Mouse (Mus musculus) ovary, adult 18-20 months (tissue): ENCODE data around the gene Adgrg1.
A peak's percentile ranks its signal among the peaks of the same experiment; 100 is the strongest.

Experiments used
- DNase-seq: peaks from one replicate; pipeline ENCODE4 v3.0.0; 2022; ENCODE audit warnings: low spot score, mixed read lengths

Adgrg1 gene

GRCm38 (mm10) chr8:94974467-94975165 lies at the start of gene Adgrg1:
Gene Adgrg1, plus strand, starts transcription at chr8:94974751.
- DNase-seq = no peak

- DNase-seq = no peak
These were observed 46.3 kb upstream of the Adgrg1 start for GRCm38 (mm10) chr8:94928227-94928626.

GRCm38 (mm10) chr8:94933918-94934317 lies 40.6 kb upstream of the Adgrg1 start:
- no peak for DNase-seq

- no peak for DNase-seq
These were observed 39.4 kb upstream of the Adgrg1 start for GRCm38 (mm10) chr8:94935172-94935571.

- no peak for DNase-seq
These were observed 32.0 kb upstream of the Adgrg1 start for GRCm38 (mm10) chr8:94942566-94942965.

GRCm38 (mm10) chr8:94945185-94945584 lies 29.4 kb upstream of the Adgrg1 start:
- no peak for DNase-seq

GRCm38 (mm10) chr8:94948421-94948820 lies 26.1 kb upstream of the Adgrg1 start:
- no peak for DNase-seq

- DNase-seq = no peak
These were observed 25.5 kb upstream of the Adgrg1 start for GRCm38 (mm10) chr8:94949010-94949409.

- DNase-seq = peak; percentile 43
These were observed 24.5 kb upstream of the Adgrg1 start for GRCm38 (mm10) chr8:94950046-94950445.

GRCm38 (mm10) chr8:94950458-94950857 lies 24.1 kb upstream of the Adgrg1 start:
- no peak for DNase-seq

GRCm38 (mm10) chr8:94952086-94952485 lies 22.5 kb upstream of the Adgrg1 start:
- no peak for DNase-seq

GRCm38 (mm10) chr8:94953624-94954367 lies 20.8 kb upstream of the Adgrg1 start:
- DNase-seq = no peak

GRCm38 (mm10) chr8:94954368-94954737 lies 20.2 kb upstream of the Adgrg1 start:
- DNase-seq = no peak

- no peak for DNase-seq
These were observed 19.4 kb upstream of the Adgrg1 start for GRCm38 (mm10) chr8:94954921-94955758.

GRCm38 (mm10) chr8:94956078-94956574 lies 18.4 kb upstream of the Adgrg1 start:
- no peak for DNase-seq

GRCm38 (mm10) chr8:94962201-94962600 lies 12.3 kb upstream of the Adgrg1 start:
- DNase-seq = no peak

GRCm38 (mm10) chr8:94964828-94965227 lies 9.7 kb upstream of the Adgrg1 start:
- no peak for DNase-seq

- DNase-seq = no peak
These were observed 8.0 kb upstream of the Adgrg1 start for GRCm38 (mm10) chr8:94966578-94966977.

- DNase-seq = no peak
These were observed 7.5 kb upstream of the Adgrg1 start for GRCm38 (mm10) chr8:94967071-94967470.

- DNase-seq = no peak
These were observed 7.0 kb upstream of the Adgrg1 start for GRCm38 (mm10) chr8:94967554-94967953.

GRCm38 (mm10) chr8:94973270-94973669 lies 1.3 kb upstream of the Adgrg1 start:
- DNase-seq = no peak

- DNase-seq = no peak
These were observed 765 bp upstream of the Adgrg1 start for GRCm38 (mm10) chr8:94973786-94974185.
